Mouse (Mus musculus) bone marrow macrophage, adult 2 months (primary cell): ENCODE data around the gene Ung.

ENCODE experiments used
- CTCF ChIP-seq: IDR thresholded peaks from 2 replicates; pipeline ENCODE4 v1.5.1; 2012; ENCODE audit warnings: low read depth, mild to moderate bottlenecking, low read length, moderate library complexity
- POLR2A ChIP-seq: IDR thresholded peaks from 2 replicates; pipeline ENCODE4 v1.6.1; 2012; ENCODE audit warnings: mild to moderate bottlenecking, low read depth, low read length, borderline replicate concordance

DNA sequence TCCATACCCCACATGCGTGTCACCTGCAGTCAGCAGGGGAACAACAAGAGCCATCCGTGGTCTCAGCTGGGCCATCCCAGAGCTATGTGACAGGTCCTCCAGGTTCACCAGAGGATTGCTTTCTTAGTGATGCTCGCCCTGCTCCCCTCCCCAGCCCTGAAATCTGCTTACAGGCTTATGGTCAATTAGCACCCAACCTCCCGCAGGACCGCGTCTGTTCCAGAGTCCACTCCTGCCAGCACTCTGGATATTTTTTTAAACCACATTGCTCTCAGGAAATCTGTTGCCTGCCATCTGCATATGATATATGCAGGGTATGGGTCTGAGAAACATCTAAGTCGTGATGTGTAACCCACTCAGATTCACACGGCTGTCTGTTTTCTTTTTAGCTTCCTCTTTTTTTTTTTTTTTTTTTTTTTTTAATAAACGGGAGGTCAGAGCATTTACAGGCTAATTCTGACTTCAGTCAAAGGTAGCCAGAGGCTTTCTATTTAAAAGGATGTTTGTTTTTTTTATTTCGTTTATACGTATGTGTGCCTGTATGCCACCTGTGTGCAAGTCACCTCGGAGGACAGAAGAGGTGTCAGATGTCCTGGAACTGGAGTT lies 42.2 kb upstream of the Ung start:
- TF ChIP-seq POLR2A (no peak), CTCF (no peak)
